Mouse (Mus musculus) kidney, postnatal 0 days (tissue): ENCODE measurements around the gene Fcrls. TPM values are rescaled to one million over a fixed set of nuclear protein-coding genes. Genes with fewer than 3 reads are reported as not detected.

Experiments
- ATAC-seq: fragments of 200-750 bp; cut with Nextera tagmentation; replicated peaks from 2 replicates; pipeline ENCODE4 v1.8.0; 2017; ENCODE audit warnings: low read depth, moderate number of reproducible peaks, moderate TSS enrichment, moderate library complexity; ENCODE audit not compliant: low FRiP score
- DNase-seq: peaks from one replicate; pipeline ENCODE4 v3.0.0-alpha.2; 2016; ENCODE audit warnings: low spot score
- H3K27ac ChIP-seq: fragments of 300-500 bp; sonication (generic); 2 replicates; pipeline ENCODE4 v1.5.1; 2014; ENCODE audit warnings: mild to moderate bottlenecking
- H3K27me3 ChIP-seq: fragments of 300-500 bp; sonication (generic); 2 replicates; pipeline ENCODE4 v1.6.1; 2014; ENCODE audit warnings: low read length, mixed read lengths; ENCODE audit not compliant: insufficient read depth
- H3K36me3 ChIP-seq: fragments of 300-500 bp; sonication (generic); 2 replicates; pipeline ENCODE4 v1.6.1; 2014; ENCODE audit warnings: low read length, mixed read lengths; ENCODE audit not compliant: insufficient read depth
- H3K4me1 ChIP-seq: fragments of 300-500 bp; sonication (generic); replicated peaks from 2 replicates; pipeline ENCODE4 v1.6.1; 2014; ENCODE audit warnings: antibody characterized with exemption, low read length, mixed read lengths; ENCODE audit not compliant: insufficient read depth
- H3K4me2 ChIP-seq: fragments of 300-500 bp; sonication (generic); 2 replicates; pipeline ENCODE4 v1.6.1; 2014; ENCODE audit warnings: mild to moderate bottlenecking, low read length, moderate library complexity, mixed read lengths
- H3K4me3 ChIP-seq: fragments of 300-500 bp; sonication (generic); replicated peaks from 2 replicates; pipeline ENCODE4 v1.5.1; 2014; ENCODE audit warnings: low read depth, low read length
- H3K9ac ChIP-seq: fragments of 300-500 bp; sonication (generic); 2 replicates; pipeline ENCODE4 v1.6.1; 2014; ENCODE audit warnings: low read depth, low read length
- H3K9me3 ChIP-seq: fragments of 300-500 bp; sonication (generic); replicated peaks from 2 replicates; pipeline ENCODE4 v1.6.1; 2016; ENCODE audit warnings: low read length, inconsistent platforms, mixed read lengths
- CTCF ChIP-seq: IDR thresholded peaks from 2 replicates; pipeline ENCODE4 v1.5.1; 2016; ENCODE audit warnings: antibody characterized with exemption, low read depth, mild to moderate bottlenecking, moderate library complexity
- WGBS: fragments of 180-500 bp; shearing (Covaris S2); extraction: QIAGEN DNeasy Blood & Tissue Kit; methylation state at CpG from one replicate; pipeline ENCODE4 v1.1.7; 2014; 5-methylcytosine and 5-hydroxymethylcytosine counted together
- polyA plus RNA-seq: library from polyadenylated mRNA; unstranded; fragments of >200 nt; fragmentation: Nextera tagmentation; extraction: Ambion mirVana; gene quantifications from 2 replicates; pipeline ENCODE4 v1.2.1, GENCODE M21; 2015

The Fcrls gene
- polyA plus RNA-seq, 1 experiment from 2014 or later = 5.7 TPM

DNA sequence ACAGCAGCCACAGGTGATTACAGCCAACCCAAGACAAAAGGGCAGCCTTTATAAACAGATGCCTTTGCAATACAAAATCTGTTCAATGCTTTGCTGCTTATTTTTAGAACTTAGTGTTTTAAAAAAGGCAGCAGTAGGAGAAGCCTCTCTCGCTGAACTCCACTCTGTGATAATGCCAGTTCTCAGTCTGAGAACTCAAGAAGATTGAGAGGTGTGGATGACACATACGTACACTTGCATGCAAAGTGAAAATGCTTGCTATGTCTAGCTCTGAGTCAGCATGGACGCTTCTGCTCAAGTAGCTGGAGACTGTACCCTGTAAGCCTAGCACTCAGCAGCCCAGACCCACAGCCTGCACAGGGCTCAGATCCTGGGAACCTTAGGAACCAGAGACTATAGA lies 16.2 kb downstream of the Fcrls start:
- DNase-seq = no peak
- Histone ChIP-seq H3K9me3 (no peaks in the 10 kb centered on the region), H3K27ac (no peak overlapping the region), H3K4me2 (no peak overlapping the region), H3K4me3 (no peak overlapping the region), H3K27me3 (no peaks in the 10 kb centered on the region), H3K36me3 (no peaks in the 10 kb centered on the region), H3K4me1 (no peaks in the 10 kb centered on the region), H3K9ac (no peak overlapping the region)
- WGBS = 77% methylated on average over 3 of the region's 3 CpGs
- no peak for ATAC-seq
- TF ChIP-seq CTCF = no peak

DNA sequence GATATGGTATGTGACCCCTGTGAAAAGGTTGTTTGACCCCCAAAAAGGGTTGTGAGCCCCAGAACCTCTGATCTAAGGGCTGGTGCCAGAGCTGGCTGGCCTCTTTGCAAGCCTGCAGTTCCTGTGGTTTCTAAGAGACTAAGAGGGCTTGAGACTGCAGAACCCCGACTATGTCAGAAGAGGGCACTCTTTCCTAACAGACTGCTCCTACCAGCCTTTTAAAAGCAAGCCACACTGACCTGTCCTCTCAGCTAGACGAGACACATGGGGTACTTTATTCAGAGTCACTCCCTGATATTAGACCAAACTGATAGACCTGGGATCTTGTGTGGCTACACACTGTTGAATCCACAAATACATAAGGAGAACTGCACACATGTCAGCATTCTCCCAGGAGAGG lies 19.9 kb downstream of the Fcrls start:
- Histone ChIP-seq H3K4me3 (no peak overlapping the region), H3K27me3 (no peaks in the 10 kb centered on the region), H3K4me1 (no peaks in the 10 kb centered on the region), H3K4me2 (no peak overlapping the region), H3K36me3 (no peaks in the 10 kb centered on the region), H3K9me3 (no peaks in the 10 kb centered on the region), H3K9ac (no peak overlapping the region), H3K27ac (no peak overlapping the region)
- DNase-seq (peak; percentile 84), ATAC-seq (no peak)
- peak; percentile 82 for TF ChIP-seq CTCF
- WGBS = 4% methylated on average over 2 of the region's 2 CpGs

DNA sequence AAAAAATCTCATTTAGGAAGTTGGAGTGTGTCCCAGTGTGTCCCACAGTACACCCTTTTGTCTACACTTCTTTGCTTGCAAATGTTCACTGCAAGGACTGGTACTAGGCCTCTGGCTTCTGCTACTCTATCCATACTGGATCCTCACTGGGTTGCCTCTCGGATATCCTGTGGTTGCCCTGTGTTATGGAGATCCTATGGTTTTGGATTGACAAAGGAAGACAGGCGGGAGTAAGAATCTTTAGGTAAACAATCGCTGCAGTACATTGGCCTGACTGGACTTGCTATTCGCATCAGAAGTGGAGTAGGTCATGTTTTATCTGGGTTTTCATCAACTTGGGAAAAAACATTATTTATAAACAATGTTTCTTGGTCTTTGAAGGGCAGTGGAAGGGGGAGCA lies 22.6 kb downstream of the Fcrls start:
- Histone ChIP-seq H3K4me3 (no peak overlapping the region), H3K4me1 (no peaks in the 10 kb centered on the region), H3K4me2 (no peak overlapping the region), H3K27me3 (no peaks in the 10 kb centered on the region), H3K9me3 (no peaks in the 10 kb centered on the region), H3K27ac (no peak overlapping the region), H3K9ac (no peak overlapping the region), H3K36me3 (no peaks in the 10 kb centered on the region)
- ATAC-seq (no peak), DNase-seq (no peak)
- TF ChIP-seq CTCF = no peak
- 82% methylated on average over 4 of the region's 4 CpGs for WGBS

DNA sequence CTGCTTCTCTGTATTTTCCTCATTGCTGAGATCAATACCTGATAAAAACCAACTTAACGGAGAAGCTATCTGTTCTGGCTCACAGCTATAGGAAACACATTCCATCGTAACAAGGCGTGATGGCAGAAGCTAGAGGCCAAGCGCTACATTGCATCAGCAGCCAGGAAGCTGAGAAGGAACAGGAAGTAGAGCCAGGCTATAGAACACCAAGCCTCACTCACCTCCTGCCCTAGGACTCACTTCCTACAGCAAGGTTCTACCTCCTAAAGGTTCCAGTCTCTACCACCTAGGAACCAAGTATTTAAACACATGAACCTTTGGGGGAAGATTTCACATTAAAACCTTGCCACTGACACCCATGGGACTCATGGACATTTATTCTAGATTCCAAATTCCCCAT lies 39.9 kb downstream of the Fcrls start:
- Histone ChIP-seq H3K9ac (no peak overlapping the region), H3K4me3 (no peak overlapping the region), H3K36me3 (no peaks in the 10 kb centered on the region), H3K27me3 (no peaks in the 10 kb centered on the region), H3K4me2 (no peak overlapping the region), H3K9me3 (no peaks in the 10 kb centered on the region), H3K4me1 (no peaks in the 10 kb centered on the region), H3K27ac (no peak overlapping the region)
- DNase-seq (no peak), ATAC-seq (no peak)
- WGBS = 73% methylated on average over 4 of the region's 4 CpGs
- TF ChIP-seq CTCF = no peak

DNA sequence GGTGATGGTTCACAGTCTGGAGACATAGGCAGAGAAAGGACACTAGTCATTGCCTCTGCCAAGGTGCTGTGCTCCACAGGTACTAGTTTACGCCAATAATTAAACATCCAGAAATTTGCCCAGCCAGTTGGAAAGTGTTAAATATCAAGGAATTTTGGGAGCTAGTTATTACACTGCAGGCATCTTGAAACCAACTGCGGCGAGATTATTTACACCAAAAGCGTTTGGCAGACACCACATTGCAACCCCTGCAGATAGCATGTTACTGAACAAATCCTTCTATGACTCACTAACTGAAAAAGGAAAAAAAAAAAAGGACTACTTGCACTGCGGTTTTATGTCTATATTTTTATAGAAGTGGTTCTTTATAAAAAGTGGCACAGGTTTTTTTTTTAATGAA lies 41.2 kb downstream of the Fcrls start:
- Histone ChIP-seq H3K36me3 (no peaks in the 10 kb centered on the region), H3K9me3 (no peaks in the 10 kb centered on the region), H3K4me3 (no peak overlapping the region), H3K27ac (no peak overlapping the region), H3K27me3 (no peaks in the 10 kb centered on the region), H3K9ac (no peak overlapping the region), H3K4me1 (no peaks in the 10 kb centered on the region), H3K4me2 (no peak overlapping the region)
- no peak for TF ChIP-seq CTCF
- ATAC-seq = no peak
- DNase-seq = no peak
- WGBS = 79% methylated on average over 5 of the region's 5 CpGs

DNA sequence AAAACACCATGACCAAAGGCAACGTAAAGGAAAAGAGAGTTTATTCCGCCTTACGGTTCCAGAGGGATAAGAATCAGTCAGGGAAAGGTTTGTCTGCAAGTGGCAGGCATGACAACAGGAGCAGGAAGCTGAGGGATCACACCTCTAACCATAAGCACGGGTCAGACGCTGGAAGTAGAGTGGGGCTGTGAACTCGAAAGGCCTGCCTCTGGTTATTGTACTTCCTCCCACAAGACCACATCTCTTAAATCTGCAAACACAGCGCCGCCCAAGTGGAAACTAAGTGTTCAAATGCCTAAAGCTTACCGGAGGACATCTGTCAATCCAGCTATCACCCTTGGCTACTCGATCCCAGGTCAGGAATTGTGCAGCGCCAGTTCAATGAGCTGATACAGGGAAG lies 48.4 kb downstream of the Fcrls start:
- no peak for ATAC-seq
- no peaks in the 10 kb centered on the region for H3K27me3 ChIP-seq
- no peaks in the 10 kb centered on the region for H3K9me3 ChIP-seq
- no peak overlapping the region for H3K27ac ChIP-seq
- DNase-seq = no peak
- H3K4me1 ChIP-seq = no peaks in the 10 kb centered on the region
- no peak for TF ChIP-seq CTCF
- no peak overlapping the region for H3K4me2 ChIP-seq
- H3K4me3 ChIP-seq = no peak overlapping the region
- H3K36me3 ChIP-seq = no peaks in the 10 kb centered on the region
- H3K9ac ChIP-seq = no peak overlapping the region
- WGBS = 55% methylated on average over 11 of the region's 11 CpGs

DNA sequence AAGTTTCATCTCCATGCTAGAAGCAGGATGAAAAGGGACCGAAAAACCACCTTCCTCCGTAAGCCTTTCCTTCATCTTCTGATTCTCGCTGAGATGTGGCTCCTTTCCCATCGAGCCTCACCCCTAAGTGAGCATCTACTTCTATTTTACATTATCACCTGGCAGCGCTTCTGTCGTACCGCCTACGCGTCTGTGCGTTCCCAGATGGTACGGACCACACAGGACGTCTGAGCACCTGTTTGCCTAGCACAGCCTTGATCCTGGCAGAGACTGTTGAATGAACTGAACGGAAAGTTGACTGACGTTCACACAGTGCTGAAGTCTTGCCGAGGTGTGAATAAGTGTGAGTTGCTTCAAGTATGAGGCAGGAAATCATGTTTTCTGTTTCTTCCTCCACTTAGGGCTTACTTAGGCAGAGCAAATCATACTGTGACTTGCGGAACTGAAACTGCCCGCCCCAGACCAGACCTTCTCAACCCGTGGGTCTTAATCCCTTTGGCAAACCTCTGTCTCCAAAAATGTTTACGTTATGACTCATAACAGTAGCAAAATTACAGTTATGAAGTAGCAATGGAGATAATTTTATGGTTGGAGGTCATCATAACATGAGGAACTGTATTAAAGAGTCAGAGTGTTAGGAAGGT lies 49.2 kb downstream of the Fcrls start:
- no peak overlapping the region for H3K4me2 ChIP-seq
- no peaks in the 10 kb centered on the region for H3K9me3 ChIP-seq
- DNase-seq = no peak
- no peak overlapping the region for H3K9ac ChIP-seq
- H3K27ac ChIP-seq = no peak overlapping the region
- no peak overlapping the region for H3K4me3 ChIP-seq
- H3K4me1 ChIP-seq = no peaks in the 10 kb centered on the region
- WGBS = 87% methylated on average over 19 of the region's 19 CpGs
- ATAC-seq = no peak
- H3K27me3 ChIP-seq = no peaks in the 10 kb centered on the region
- no peak for TF ChIP-seq CTCF
- no peaks in the 10 kb centered on the region for H3K36me3 ChIP-seq
